Mouse (Mus musculus) neutrophil, adult 5-6 weeks (primary cell): ENCODE data around the gene Ccl7. TPM values are rescaled to one million over a fixed set of nuclear protein-coding genes. Genes with fewer than 3 reads are reported as not detected.
A peak's percentile ranks its signal among the peaks of the same experiment; 100 is the strongest.

ENCODE experiments used
- ATAC-seq: fragments of 151-379, 151-347 bp; 2 replicates; pipeline ENCODE4 v1.8.0; 2017; ENCODE audit warnings: mild to moderate bottlenecking, moderate TSS enrichment; ENCODE audit not compliant: insufficient number of reproducible peaks, poor library complexity, low FRiP score, severe bottlenecking; ENCODE audit errors: extremely low read depth
- total RNA-seq: library from RNA; stranded (forward); fragments of 200-1000 nt; gene quantifications from 2 replicates; pipeline ENCODE4 v1.2.3, GENCODE M21; 2017

The Ccl7 gene
- total RNA-seq, result not detected in 2 replicates

GRCm38 (mm10) chr11:82045471-82045870, at the start of gene Ccl7:
Gene Ccl7, plus strand, starts transcription at chr11:82045712.
- no peak for ATAC-seq

- ATAC-seq, result peak; percentile 59; the same call in 1 of the 2 replicates
These were observed 49.2 kb upstream of the Ccl7 start for GRCm38 (mm10) chr11:81996172-81996841.

- ATAC-seq, result no peak
These were observed 48.4 kb upstream of the Ccl7 start for GRCm38 (mm10) chr11:81997085-81997484.

- ATAC-seq, result no peak
These were observed 46.9 kb upstream of the Ccl7 start for GRCm38 (mm10) chr11:81998646-81999045.

GRCm38 (mm10) chr11:81999469-81999868, 46.0 kb upstream of the Ccl7 start:
- ATAC-seq, result no peak

- no peak for ATAC-seq
These were observed 44.9 kb upstream of the Ccl7 start for GRCm38 (mm10) chr11:82000581-82000980.

- 0 out of 2 replicates have a peak, but pooled peaks have one; percentile 37 for ATAC-seq
These were observed 40.7 kb upstream of the Ccl7 start for GRCm38 (mm10) chr11:82004810-82005209.

DNA sequence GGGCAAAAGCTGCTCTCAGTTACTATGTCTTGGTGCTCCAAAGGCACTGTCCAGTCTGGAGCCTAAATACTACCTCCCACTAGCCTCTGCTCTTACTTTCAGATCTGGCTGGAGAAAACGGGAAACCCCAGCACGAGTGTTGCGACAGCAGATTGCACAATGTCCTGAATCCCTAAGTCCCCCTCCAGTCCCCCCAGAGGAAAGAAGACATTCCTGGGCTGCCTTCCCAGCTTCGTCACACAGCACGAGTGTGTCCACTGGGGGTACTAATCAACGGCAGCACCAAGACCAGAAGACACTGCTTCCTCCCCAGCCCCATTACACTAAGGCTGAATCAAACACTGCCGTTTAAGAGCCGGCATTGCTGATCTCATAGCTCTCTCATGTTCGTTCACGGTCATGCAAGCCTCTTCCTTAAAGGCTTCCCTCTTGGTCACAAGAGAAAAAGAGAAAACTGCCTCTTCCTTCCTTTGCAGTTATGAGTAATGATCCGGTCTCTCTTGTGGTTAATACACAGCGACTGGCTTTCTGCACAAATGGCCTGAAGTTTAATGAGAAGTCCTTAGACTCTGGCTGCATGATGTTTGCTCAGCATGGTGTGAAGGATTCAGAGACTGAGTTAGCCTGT, 38.6 kb upstream of the Ccl7 start:
- ATAC-seq, result no peak

DNA sequence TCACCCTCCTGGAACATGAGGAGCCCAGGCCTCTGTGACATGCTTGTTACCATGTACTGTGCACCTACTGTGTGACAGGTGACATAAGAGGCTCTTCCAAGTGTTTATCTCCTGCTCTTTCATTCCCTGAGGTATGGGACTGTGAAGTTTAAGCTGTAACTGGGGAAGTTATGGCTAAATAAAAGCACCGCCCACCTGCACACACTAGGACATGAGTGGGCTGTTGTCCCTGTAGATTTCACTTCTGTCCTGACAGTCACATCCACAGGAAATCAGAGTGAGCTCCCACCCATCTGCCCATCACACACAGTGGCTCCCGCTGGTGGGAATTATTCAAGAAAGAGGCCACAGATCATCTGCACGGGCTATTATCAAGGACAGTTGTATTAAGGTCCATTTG, 35.4 kb upstream of the Ccl7 start:
- no peak for ATAC-seq

DNA sequence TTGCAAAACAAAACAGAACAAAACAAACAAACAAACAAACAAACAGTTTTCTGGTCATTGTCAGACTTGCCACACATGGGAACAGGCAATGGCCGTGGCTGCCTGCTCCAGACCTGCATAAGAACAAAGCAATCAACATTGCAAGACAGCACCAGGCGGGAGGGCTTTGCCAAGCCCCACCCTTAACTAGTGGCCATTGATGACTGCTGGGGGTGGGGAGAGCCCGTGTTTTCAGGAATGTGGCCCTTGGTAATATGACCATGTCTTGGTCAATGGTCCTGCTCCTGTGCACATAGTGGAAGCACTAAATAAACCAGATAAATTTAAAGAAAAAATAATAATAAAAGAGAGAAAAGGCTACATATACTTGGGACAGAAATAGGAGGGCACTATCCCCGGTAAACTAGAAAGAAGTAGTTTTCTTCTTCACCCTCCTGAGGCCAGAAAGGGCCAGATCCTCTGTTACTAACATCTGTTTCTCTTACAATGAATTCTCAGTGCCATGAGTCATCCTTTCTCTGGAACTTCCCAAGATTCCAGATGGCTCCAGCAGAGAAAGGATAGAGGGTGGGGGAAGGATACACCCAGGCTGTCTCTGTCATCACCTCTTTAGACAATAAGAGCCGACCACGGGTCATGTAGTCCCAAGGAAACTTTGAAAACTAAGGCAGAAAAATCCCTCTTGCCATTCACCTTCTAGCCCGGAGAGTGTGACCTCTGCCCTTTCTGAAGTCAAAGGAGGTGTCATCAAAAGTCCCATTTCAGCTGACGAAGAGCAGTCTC, 33.9 kb upstream of the Ccl7 start:
- ATAC-seq, result no peak

DNA sequence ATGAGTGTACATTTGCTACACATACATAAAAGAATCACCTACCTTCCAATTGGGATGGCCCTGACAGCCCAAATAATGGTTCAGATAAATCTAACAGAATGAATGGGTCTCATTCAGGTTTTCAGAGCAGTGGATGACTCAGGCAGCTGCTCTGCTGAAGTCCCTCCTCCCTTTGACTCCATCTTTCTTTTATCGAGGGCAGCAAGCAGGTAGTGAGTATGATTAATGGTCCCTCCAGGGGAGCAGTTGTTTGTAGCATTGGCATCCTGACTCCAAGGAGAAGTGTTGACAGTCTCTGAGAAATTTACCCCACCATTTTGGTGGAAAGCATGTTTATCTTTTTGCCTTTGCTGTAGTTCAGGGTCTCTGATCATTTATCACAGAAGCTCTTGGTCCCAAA, 31.8 kb upstream of the Ccl7 start:
- no peak for ATAC-seq

DNA sequence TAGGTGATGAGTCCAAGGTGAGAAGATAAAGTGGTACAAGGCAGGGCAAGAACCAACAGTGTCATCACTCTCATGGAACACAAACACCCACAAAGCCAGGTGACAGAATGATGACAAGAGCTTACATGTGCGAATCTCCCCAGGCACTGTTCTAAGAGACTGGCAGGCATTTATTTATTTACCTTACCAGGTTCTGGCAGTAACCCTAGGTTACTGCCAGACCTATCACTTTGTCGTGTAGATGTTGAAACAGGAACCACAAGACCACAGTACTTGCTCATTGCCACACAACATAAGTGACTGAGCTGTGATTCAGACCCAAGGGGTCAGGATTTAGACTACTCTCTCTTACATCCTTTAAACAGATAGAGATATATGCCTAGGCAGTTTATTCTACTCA, 30.4 kb upstream of the Ccl7 start:
- 0 out of 2 replicates have a peak, but pooled peaks have one; percentile 20 for ATAC-seq

- ATAC-seq, result 0 out of 2 replicates have a peak, but pooled peaks have one; percentile 8
These were observed 29.2 kb upstream of the Ccl7 start for GRCm38 (mm10) chr11:82016181-82016780.

- ATAC-seq, result no peak
These were observed 26.1 kb upstream of the Ccl7 start for GRCm38 (mm10) chr11:82019389-82019788.

GRCm38 (mm10) chr11:82019793-82020192, 25.7 kb upstream of the Ccl7 start:
- ATAC-seq, result no peak

GRCm38 (mm10) chr11:82021406-82021805, 24.1 kb upstream of the Ccl7 start:
- no peak for ATAC-seq

GRCm38 (mm10) chr11:82022504-82023056, 22.9 kb upstream of the Ccl7 start:
- ATAC-seq, result no peak

DNA sequence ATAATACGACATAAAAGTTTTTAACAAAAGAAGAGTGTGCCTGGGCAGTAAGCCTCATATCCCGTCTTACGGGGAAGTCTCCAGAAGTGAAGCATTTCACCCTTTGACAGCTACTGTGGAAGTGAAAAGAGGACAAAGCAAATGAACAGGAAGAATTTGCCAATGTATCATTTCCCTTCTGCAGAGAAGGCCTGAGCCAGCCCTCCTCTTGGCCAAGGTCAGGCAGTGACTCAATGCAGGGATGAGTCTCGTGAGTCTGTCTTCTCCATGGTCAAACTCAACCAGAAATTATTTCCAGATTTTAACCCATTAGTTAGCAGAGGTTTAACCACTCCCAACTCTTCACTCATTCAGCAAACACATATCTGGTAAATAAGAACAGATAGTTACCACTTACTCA, 21.7 kb upstream of the Ccl7 start:
- ATAC-seq, result no peak

- ATAC-seq, result no peak
These were observed 15.3 kb upstream of the Ccl7 start for GRCm38 (mm10) chr11:82030171-82030570.
